Mouse (Mus musculus): ENCODE data around the gene Mrpl54. TPM values are rescaled to one million over a fixed set of nuclear protein-coding genes. Genes with fewer than 3 reads are reported as not detected.
A peak's percentile ranks its signal among the peaks of the same experiment; 100 is the strongest.
"Not testable (repeated sequence)": the region's sequence is repeated elsewhere in the genome, so short reads cannot be mapped to it uniquely, and the experiment has no call there.

The Mrpl54 gene
- polyA plus RNA-seq, 1 experiment from 2014 or later: 217 TPM

DNA sequence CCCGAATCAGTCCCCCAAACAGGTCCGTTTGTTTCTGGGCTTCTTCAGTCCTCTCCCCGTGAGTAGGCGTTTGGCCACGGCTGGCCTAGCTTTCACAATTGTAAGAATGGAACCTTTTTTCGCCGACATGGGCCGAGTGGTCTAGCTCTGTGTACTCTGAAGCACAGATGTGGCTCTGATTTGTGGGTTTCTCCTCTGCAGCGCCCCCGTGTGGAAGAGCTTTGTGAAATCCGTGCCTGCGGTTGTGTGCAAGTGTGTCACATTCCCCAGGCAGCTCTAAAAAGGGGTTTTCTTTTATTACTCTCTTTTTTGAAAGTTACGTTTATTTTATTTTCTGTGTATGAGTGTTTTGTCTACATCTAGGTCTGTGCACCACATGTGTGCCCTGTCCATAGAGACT lies 25.9 kb downstream of the Mrpl54 start:
- H3K27me3 ChIP-seq: peaks cover 81% of the 10 kb centered on the region
- no peak overlapping the region for H3K4me3 ChIP-seq (replicated peaks)
- no peak overlapping the region for H3K9ac ChIP-seq (replicated peaks)
- peaks cover 21% of the 10 kb centered on the region; the same call in 1 of the 2 replicates for H3K4me1 ChIP-seq (replicated peaks)
- H3K4me2 ChIP-seq: no peak overlapping the region
- H3K36me3 ChIP-seq: no peaks in the 10 kb centered on the region
- WGBS: 23% methylated on average over 13 of the region's 13 CpGs
- no peaks in the 10 kb centered on the region for H3K9me3 ChIP-seq
- no peak for ATAC-seq (ENCODE audit: insufficient number of reproducible peaks, insufficient read depth, low FRiP score, low TSS enrichment, low read depth)
- no peak overlapping the region for H3K27ac ChIP-seq

DNA sequence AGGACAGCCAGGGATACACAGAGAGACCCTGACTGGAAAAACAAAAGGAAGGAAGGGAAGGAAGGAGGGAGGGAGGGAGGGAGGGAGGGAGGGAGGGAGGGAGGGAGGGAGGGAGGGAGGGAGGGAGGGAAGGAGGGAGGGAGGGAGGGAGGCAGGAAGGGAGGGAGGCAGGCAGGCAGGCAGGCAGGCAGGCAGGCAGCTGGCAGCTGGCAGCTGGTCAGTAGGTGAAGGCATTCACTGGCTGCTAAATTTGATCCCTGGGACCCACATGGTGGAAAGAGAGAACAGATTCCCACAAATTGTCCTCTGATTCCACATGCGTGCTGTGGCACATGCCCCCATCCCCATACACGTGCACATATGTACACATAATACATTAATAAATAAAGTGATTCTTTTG lies 28.1 kb downstream of the Mrpl54 start:
- Histone ChIP-seq H3K4me3 (replicated peaks) (no peak overlapping the region), H3K9ac (replicated peaks) (no peak overlapping the region), H3K4me2 (no peak overlapping the region), H3K9me3 (no peaks in the 10 kb centered on the region), H3K4me1 (replicated peaks) (peaks cover 15% of the 10 kb centered on the region), H3K27ac (no peak overlapping the region), H3K36me3 (no peaks in the 10 kb centered on the region), H3K27me3 (peaks cover 69% of the 10 kb centered on the region)
- ATAC-seq (ENCODE audit: insufficient number of reproducible peaks, insufficient read depth, low FRiP score, low TSS enrichment, low read depth): no peak
- WGBS: 81% methylated on average over 2 of the region's 2 CpGs

GRCm38 (mm10) chr10:81236471-81237268 lies 30.1 kb downstream of the Mrpl54 start:
- peaks cover 62% of the 10 kb centered on the region for H3K27me3 ChIP-seq
- WGBS: 80% methylated on average over 12 of the region's 12 CpGs
- H3K36me3 ChIP-seq: no peaks in the 10 kb centered on the region
- H3K9me3 ChIP-seq: no peaks in the 10 kb centered on the region
- ATAC-seq (ENCODE audit: insufficient number of reproducible peaks, insufficient read depth, low FRiP score, low TSS enrichment, low read depth): no peak
- no peak overlapping the region for H3K9ac ChIP-seq (replicated peaks)
- H3K4me1 ChIP-seq (replicated peaks): peaks cover 19% of the 10 kb centered on the region
- no peak overlapping the region for H3K27ac ChIP-seq
- no peak overlapping the region for H3K4me3 ChIP-seq (replicated peaks)
- no peak overlapping the region for H3K4me2 ChIP-seq

- ATAC-seq (ENCODE audit: insufficient number of reproducible peaks, insufficient read depth, low FRiP score, low TSS enrichment, low read depth): no peak
- peaks cover 16% of the 10 kb centered on the region for H3K4me1 ChIP-seq (replicated peaks)
- no peak overlapping the region for H3K27ac ChIP-seq
- WGBS: 85% methylated on average over 6 of the region's 6 CpGs
- peak overlapping the region; percentile 77; the same call in 1 of the 2 replicates for H3K4me3 ChIP-seq (replicated peaks)
- peak overlapping the region; percentile 75; the same call in 1 of the 2 replicates for H3K4me2 ChIP-seq
- H3K9ac ChIP-seq (replicated peaks): no peak overlapping the region
- H3K9me3 ChIP-seq: no peaks in the 10 kb centered on the region
- no peaks in the 10 kb centered on the region for H3K36me3 ChIP-seq
- H3K27me3 ChIP-seq: peaks cover 62% of the 10 kb centered on the region
These were observed 32.5 kb downstream of the Mrpl54 start for GRCm38 (mm10) chr10:81234206-81234605.

GRCm38 (mm10) chr10:81233226-81233585 lies 33.5 kb downstream of the Mrpl54 start:
- WGBS: 2% methylated on average over 27 of the region's 28 CpGs
- peak overlapping the region; percentile 75 for H3K9ac ChIP-seq (replicated peaks)
- H3K9me3 ChIP-seq: no peaks in the 10 kb centered on the region
- peaks cover 64% of the 10 kb centered on the region for H3K27me3 ChIP-seq
- H3K27ac ChIP-seq: 0 out of 2 replicates have a peak overlapping the region, but pooled peaks have one; percentile 12
- H3K4me2 ChIP-seq: peak overlapping the region; percentile 75
- peak overlapping the region; percentile 77 for H3K4me3 ChIP-seq (replicated peaks)
- ATAC-seq (ENCODE audit: insufficient number of reproducible peaks, insufficient read depth, low FRiP score, low TSS enrichment, low read depth): 0 out of 2 replicates have a peak, but pooled peaks have one; percentile 35
- peaks cover 14% of the 10 kb centered on the region for H3K4me1 ChIP-seq (replicated peaks)
- no peaks in the 10 kb centered on the region for H3K36me3 ChIP-seq

DNA sequence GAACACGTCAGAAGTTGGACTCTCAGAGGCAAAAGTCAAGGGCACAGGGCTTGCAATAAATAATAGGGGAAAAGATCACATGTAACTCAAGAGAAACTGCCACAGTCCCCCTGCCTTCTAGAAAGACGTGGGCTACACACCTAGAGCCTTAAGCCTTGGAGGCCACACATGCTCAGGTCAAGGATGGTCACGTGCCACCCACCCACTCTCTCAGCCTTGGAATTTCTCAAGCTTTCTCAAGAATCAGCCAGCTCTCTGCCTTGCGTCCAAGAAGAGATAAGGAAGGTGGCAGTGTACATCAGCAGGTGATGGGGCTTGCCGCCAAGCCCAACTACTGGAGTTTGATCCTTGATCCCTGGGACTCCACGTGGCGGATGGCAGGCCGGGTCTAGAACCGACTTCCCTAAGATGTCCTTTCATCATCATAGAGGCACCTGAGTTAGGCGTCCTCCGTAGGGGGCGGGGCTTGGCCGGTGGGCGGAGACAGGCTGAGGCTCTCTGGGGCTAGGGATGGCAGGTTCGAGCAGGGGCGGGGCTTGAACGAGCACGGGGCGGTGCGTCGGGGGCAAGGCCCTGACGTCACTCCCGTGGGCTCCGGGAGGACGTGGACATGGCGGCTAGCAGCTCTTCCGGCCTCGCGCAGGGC lies 34.0 kb downstream of the Mrpl54 start, which contains the start of gene Zfr2:
Zfr2 (plus strand) TSS at position 576 of the 646 bp plus-strand sequence.
- peaks cover 14% of the 10 kb centered on the region for H3K4me1 ChIP-seq (replicated peaks)
- peak within 1 kb of the TSS; percentile 75 for H3K4me2 ChIP-seq
- ATAC-seq (ENCODE audit: insufficient number of reproducible peaks, insufficient read depth, low FRiP score, low TSS enrichment, low read depth): peak; percentile 38
- 0 out of 2 replicates have a peak within 1 kb of the TSS, but pooled peaks have one; percentile 12 for H3K27ac ChIP-seq
- no peaks in the 10 kb centered on the region for H3K9me3 ChIP-seq
- no peaks in the 10 kb centered on the region for H3K36me3 ChIP-seq
- peak within 1 kb of the TSS; percentile 77 for H3K4me3 ChIP-seq (replicated peaks)
- peak within 1 kb of the TSS; percentile 75 for H3K9ac ChIP-seq (replicated peaks)
- WGBS: 7% methylated on average over 29 of the region's 29 CpGs
- H3K27me3 ChIP-seq: peaks cover 63% of the 10 kb centered on the region

DNA sequence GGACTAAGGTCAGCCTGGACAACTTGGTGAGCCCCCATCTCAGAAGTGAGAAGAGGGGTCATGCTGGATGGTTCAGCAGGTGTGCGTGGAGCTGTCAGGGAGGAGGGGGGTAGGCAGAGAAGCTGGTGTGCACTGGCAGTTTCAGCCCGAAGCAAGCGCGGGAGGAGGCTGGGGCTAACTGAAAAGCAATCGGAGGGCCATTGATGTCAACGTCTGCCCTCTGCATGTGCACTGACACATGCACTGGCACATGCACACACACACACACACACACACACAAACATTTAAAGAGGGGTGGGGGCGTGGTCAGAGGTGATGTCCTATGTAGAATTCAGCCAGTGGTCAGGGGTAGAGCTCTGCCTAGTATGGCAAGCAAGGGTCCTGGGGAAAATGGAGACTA lies 35.3 kb downstream of the Mrpl54 start:
- Histone ChIP-seq H3K9me3 (no peaks in the 10 kb centered on the region), H3K4me1 (replicated peaks) (peaks cover 14% of the 10 kb centered on the region), H3K4me3 (replicated peaks) (no peak overlapping the region), H3K9ac (replicated peaks) (no peak overlapping the region), H3K27me3 (peaks cover 52% of the 10 kb centered on the region), H3K4me2 (no peak overlapping the region), H3K27ac (no peak overlapping the region), H3K36me3 (no peaks in the 10 kb centered on the region)
- 55% methylated on average over 7 of the region's 7 CpGs for WGBS
- no peak for ATAC-seq (ENCODE audit: insufficient number of reproducible peaks, insufficient read depth, low FRiP score, low TSS enrichment, low read depth)

DNA sequence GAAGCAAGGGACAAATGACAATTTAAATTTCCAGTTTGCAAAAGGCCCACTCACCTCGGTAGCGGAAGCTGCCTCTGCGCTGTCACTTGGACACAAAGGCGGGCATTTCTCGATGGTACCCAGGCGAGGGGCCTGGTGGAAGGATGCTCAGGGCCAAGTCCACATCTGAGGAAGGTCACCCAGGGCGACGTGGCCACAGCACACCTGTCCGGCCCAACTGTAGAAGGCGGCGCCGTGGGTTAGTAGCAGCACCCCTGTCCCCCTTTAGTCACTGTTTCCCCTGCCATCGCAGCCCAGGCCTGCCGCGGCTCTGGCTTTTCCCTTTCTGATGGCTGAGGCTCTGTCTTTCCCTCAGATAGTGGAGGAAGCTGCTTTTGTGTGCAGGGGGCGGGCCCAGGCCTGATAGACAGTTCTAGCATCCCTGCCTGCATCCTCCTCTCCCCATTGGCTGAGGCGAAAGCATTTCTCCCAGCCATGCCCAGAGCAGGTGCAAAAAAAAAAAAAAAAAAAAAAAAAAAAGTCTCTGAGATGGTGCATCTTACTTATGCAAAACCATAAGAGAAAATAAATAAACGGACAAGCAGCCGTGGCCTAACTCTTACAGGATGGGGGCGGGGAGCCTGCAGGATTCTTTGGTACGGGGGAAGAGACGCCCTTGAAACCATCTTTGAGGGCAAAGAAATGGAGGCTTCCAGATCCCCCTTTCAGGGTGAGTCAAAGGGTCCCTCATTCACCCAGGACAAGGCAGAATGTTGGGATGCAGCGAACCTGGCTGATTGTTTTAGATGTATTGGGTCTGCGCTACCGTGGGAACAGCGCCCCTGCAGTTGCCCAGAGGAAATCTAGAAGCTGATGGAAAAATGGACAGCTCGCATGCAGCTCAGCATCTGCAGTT lies 36.0 kb downstream of the Mrpl54 start, which contains the start of gene Atcay:
Atcay (minus strand) TSS at position 396 of the 895 bp plus-strand sequence.
- 9% methylated on average over 27 of the region's 27 CpGs for WGBS
- no peak for ATAC-seq (ENCODE audit: insufficient number of reproducible peaks, insufficient read depth, low FRiP score, low TSS enrichment, low read depth)

DNA sequence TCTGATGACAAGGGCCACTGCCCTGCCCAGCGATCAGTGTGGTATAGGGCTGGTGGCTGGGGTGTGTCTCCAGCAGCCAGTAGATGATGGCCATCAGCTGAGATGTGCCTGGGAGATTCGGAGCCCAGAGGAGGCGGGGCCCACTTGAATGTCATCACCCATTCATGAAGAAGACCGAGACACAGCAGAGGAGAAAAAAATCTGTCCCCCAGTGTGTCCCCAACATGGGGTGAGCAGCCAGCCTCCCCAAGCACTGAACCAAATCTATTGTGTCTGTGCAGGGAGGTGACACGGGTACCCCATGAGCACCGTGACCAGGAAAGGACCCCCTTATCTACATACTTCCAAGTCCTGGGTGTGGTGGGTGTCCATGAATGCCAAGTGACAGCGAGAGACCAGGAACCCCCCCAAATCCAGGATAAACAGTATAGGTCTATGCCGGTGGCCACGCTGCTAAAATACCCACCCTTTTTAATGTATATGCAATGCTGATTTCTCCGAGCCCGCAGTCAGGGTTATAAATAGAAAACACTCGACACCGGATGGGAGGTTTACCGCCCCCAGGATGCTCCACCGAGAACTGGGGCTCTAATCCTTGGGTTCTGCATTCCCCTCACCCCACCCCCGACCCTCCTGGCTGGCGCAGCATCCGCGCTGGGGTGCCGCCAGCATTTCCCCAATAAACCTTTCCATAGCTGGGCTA lies 36.8 kb downstream of the Mrpl54 start:
- Histone ChIP-seq H3K36me3 (no peaks in the 10 kb centered on the region), H3K4me2 (peak overlapping the region; percentile 33), H3K9ac (replicated peaks) (no peak overlapping the region), H3K4me1 (replicated peaks) (peaks cover 14% of the 10 kb centered on the region), H3K27me3 (peaks cover 52% of the 10 kb centered on the region), H3K9me3 (no peaks in the 10 kb centered on the region), H3K4me3 (replicated peaks) (peak overlapping the region; percentile 21; the same call in 1 of the 2 replicates), H3K27ac (no peak overlapping the region)
- no peak for ATAC-seq (ENCODE audit: insufficient number of reproducible peaks, insufficient read depth, low FRiP score, low TSS enrichment, low read depth)
- WGBS: 12% methylated on average over 20 of the region's 20 CpGs

More for the DNA sequence above, 36.0 kb downstream of the Mrpl54 start, which contains the start of gene Atcay:
- Histone ChIP-seq H3K4me3 (replicated peaks) (peak within 1 kb of the TSS; percentile 21), H3K4me1 (replicated peaks) (peaks cover 14% of the 10 kb centered on the region), H3K4me2 (peak within 1 kb of the TSS; percentile 33), H3K9ac (replicated peaks) (peak within 1 kb of the TSS; percentile 37; the same call in 1 of the 2 replicates), H3K27ac (no peak within 1 kb of the TSS), H3K36me3 (no peaks in the 10 kb centered on the region), H3K9me3 (no peaks in the 10 kb centered on the region), H3K27me3 (peaks cover 52% of the 10 kb centered on the region)

DNA sequence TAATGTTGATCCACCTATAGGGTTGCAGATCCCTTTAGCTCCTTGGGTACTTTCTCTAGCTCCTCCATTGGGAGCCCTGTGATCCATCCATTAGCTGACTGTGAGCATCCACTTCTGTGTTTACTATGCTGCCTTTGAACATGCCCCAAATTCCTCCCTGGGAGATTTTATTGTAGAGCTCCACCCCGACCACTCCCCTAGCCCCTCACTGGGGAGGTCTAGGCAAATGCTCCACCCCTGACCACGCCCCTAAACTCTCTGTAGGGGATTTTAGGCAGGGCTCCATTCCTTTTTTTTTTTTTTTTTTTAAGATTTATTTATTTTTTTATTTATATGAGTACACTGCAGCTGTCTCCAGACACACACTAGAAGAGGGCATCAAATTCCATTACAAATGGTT lies 43.0 kb downstream of the Mrpl54 start:
- ATAC-seq (ENCODE audit: insufficient number of reproducible peaks, insufficient read depth, low FRiP score, low TSS enrichment, low read depth); H3K4me3 ChIP-seq (replicated peaks); H3K36me3 ChIP-seq; H3K27ac ChIP-seq; H3K9ac ChIP-seq (replicated peaks); H3K9me3 ChIP-seq; H3K4me2 ChIP-seq; H3K4me1 ChIP-seq (replicated peaks): not testable (repeated sequence)
- peaks cover 13% of the 10 kb centered on the region for H3K27me3 ChIP-seq
- 49% methylated on average over 2 of the region's 2 CpGs for WGBS
